Mouse (Mus musculus): ENCODE measurements at regions not wholly inside any gene's neighbourhood (a gene's known extent, or its start where the extent isn't known, plus 50 kb on each side); places are given as distances from the start of the nearest gene placed in this dataset.

DNA sequence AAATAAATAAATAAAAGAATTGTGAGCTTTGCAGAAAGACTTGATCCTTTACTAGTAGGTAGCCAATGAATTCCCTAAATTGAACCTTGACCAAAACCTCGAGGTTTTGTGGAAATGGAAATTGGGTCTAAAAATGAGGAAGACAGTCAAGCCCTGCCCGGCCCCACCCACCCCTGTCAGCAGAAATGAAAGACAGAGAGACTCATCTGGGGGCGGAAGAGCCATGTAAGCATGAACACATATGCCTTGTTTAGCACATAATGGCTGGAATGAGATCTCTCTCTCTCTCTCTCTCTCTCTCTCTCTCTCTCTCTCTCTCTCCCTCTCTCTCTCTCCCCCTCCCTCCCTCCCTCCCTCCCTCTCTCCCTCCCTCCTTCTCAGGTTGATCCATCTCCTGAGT, 1451.3 kb upstream of the Gm6569 start:
- intact Hi-C loops (cut with DNase I) = no loop called here
- DNase-seq = no peak

GRCm38 (mm10) chr15:72383470-72383869, 1450.9 kb upstream of the Gm6569 start:
- DNase-seq = no peak
- intact Hi-C loops (cut with DNase I) = no loop called here

DNA sequence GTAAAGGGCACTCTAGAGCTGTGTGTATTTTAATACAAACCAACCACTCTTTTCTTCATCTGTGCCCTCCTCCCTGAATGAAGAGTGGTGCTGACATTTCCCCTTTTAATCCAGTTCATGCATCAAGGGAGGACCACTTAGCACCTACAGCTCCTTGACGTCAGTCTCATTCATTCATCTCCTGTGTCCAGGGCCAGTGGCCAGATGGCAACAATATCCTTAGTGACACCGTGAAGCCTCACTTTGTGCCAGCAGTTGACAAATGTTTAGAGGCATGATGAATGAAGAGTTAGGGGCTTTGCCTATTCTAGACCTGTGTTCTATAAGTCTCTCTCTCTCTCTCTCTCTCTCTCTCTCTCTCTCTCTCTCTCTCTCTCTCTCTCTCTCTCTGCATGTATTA, 1441.1 kb upstream of the Gm6569 start:
- no peak for DNase-seq
- intact Hi-C loops (cut with DNase I) = no loop called here

DNA sequence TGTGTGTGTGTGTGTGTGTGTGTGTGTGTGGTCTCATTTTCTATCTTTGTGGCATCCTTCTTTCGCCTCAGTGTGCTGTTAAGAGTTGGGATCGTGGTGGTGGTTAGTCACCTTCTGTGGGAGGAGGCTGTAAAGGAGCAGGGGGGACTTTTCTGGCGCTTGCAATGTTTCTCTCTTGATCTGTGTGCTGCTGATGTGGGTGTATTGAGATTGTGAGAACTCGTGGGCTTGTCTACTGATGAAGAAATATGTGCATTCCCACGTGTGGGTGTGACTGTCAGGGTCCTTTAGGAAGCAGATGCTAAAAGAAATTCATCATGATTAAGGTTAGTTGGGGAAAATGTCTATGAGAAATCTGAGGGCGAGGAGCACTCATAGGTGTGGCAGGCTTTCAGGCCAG, 1422.4 kb upstream of the Gm6569 start:
- DNase-seq = no peak
- intact Hi-C loops (cut with DNase I) = no loop called here
